Mouse (Mus musculus) intestine, embryonic 16.5 days (tissue): ENCODE results near the gene Calhm6. TPM values are rescaled to one million over a fixed set of nuclear protein-coding genes. Genes with fewer than 3 reads are reported as not detected.

ENCODE experiments used
- ATAC-seq: fragments of 200-750 bp; cut with Nextera tagmentation; 2 replicates; pipeline ENCODE4 v1.8.0; 2017; ENCODE audit warnings: moderate TSS enrichment, moderate library complexity
- H3K27ac ChIP-seq: fragments of 300-500 bp; sonication (generic); 2 replicates; pipeline ENCODE4 v1.5.1; 2014; ENCODE audit warnings: mild to moderate bottlenecking, low read length
- H3K27me3 ChIP-seq: fragments of 300-500 bp; sonication (generic); replicated peaks from 2 replicates; pipeline ENCODE4 v1.6.1; 2014; ENCODE audit warnings: low read length, control low read depth, mixed read lengths; ENCODE audit not compliant: control insufficient read depth, insufficient read depth
- H3K36me3 ChIP-seq: fragments of 300-500 bp; sonication (generic); 2 replicates; pipeline ENCODE4 v1.6.1; 2014; ENCODE audit warnings: low read length, control low read depth; ENCODE audit not compliant: control insufficient read depth, insufficient read depth
- H3K4me1 ChIP-seq: fragments of 300-500 bp; sonication (generic); 2 replicates; pipeline ENCODE4 v1.6.1; 2014; ENCODE audit warnings: low read length, control low read depth, mixed read lengths; ENCODE audit not compliant: control insufficient read depth, insufficient read depth
- H3K4me2 ChIP-seq: fragments of 300-500 bp; sonication (generic); 2 replicates; pipeline ENCODE4 v1.6.1; 2014; ENCODE audit warnings: low read depth, low read length, control low read depth
- H3K4me3 ChIP-seq: fragments of 300-500 bp; sonication (generic); 2 replicates; pipeline ENCODE4 v1.5.1; 2014; ENCODE audit warnings: mild to moderate bottlenecking, low read length
- H3K9ac ChIP-seq: fragments of 300-500 bp; sonication (generic); 2 replicates; pipeline ENCODE4 v1.6.1; 2014; ENCODE audit warnings: low read depth, low read length
- H3K9me3 ChIP-seq: fragments of 300-500 bp; sonication (generic); 2 replicates; pipeline ENCODE4 v1.6.1; 2016; ENCODE audit warnings: low read length, control low read depth; ENCODE audit not compliant: control insufficient read depth
- WGBS: fragments of 180-500 bp; shearing (Covaris S2); extraction: QIAGEN DNeasy Blood & Tissue Kit; methylation state at CpG from one replicate; pipeline ENCODE4 v1.1.7; 2014; 5-methylcytosine and 5-hydroxymethylcytosine counted together
- polyA plus RNA-seq: library from polyadenylated mRNA; unstranded; fragments of >200 nt; fragmentation: Nextera tagmentation; extraction: Ambion mirVana; gene quantifications from 2 replicates; pipeline ENCODE4 v1.2.1, GENCODE M21; 2015

Calhm6 gene
- polyA plus RNA-seq, 1 experiment from 2014 or later = 1.7 TPM

DNA sequence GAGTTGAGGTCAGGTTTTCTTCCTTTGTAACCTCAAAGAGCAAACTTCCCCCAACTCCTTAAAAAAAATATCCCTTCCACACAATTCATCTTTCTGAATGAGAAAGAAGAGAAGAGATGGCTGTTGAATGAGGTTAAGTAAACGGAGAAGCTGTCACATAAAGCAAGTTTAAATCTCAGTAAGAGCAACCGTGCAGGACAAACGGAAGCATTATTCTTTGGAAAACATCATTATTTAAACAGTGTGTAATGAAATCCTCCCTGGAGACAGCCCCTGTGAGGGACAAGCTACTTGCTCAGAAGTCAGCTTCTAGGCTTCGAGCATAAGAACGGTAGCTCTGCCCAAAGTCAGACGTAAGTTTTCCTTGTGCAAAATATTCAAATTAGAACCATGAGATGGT lies 22.7 kb upstream of the Calhm6 start:
- no peak overlapping the region for H3K4me3 ChIP-seq
- no peak for ATAC-seq
- H3K9me3 ChIP-seq = no peaks in the 10 kb centered on the region
- no peaks in the 10 kb centered on the region for H3K4me1 ChIP-seq
- H3K27me3 ChIP-seq = no peaks in the 10 kb centered on the region
- no peak overlapping the region for H3K27ac ChIP-seq
- no peak overlapping the region for H3K4me2 ChIP-seq
- WGBS = 41% methylated on average over 6 of the region's 6 CpGs
- H3K9ac ChIP-seq = no peak overlapping the region
- no peaks in the 10 kb centered on the region for H3K36me3 ChIP-seq

DNA sequence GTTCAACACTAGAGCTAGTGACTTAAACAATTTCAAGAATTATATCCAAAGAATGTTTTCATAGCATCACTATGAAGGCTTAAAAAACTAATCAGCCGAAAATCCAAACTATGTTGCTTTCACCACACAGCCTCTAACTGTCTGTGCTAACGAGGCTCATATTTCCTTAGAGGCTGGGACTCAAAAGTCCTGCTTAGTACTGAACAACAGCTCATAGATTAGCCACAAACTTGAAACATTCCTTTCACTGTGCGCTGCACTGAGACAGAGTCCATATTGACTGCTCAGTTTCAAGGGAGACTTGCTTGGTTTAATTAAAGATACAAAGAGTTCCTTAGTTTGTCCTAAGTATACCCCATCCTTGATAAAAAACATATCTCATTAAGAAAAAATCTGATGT lies 22.0 kb upstream of the Calhm6 start:
- H3K4me3 ChIP-seq = no peak overlapping the region
- WGBS = 74% methylated on average over 3 of the region's 3 CpGs
- ATAC-seq = no peak
- H3K27me3 ChIP-seq = no peaks in the 10 kb centered on the region
- H3K36me3 ChIP-seq = no peaks in the 10 kb centered on the region
- no peaks in the 10 kb centered on the region for H3K4me1 ChIP-seq
- H3K9ac ChIP-seq = no peak overlapping the region
- no peak overlapping the region for H3K27ac ChIP-seq
- no peak overlapping the region for H3K4me2 ChIP-seq
- no peaks in the 10 kb centered on the region for H3K9me3 ChIP-seq

DNA sequence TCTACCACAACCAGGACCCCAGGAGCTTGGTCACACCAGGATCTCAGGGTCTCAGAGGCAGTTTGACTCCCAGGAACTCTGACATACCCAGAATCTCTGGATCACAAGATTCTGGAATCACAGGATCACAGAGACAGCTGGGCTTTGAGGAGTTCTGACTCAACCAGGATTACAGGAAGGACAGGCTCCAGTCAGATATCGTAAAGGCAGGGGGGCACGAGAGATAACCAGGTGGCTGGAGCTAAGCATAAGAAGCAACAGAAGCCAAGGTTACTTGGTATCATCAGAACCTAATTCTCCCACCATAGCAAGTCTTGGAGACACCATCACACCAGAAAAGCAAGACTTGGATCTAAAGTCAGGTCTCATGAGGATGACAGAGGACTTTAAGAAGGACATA lies 13.9 kb upstream of the Calhm6 start:
- 83% methylated on average over 2 of the region's 2 CpGs for WGBS
- Histone ChIP-seq H3K27me3 (no peaks in the 10 kb centered on the region), H3K9me3 (no peaks in the 10 kb centered on the region), H3K9ac (no peak overlapping the region), H3K36me3 (no peaks in the 10 kb centered on the region), H3K4me2 (no peak overlapping the region), H3K4me1 (no peaks in the 10 kb centered on the region), H3K4me3 (no peak overlapping the region), H3K27ac (no peak overlapping the region)
- ATAC-seq = no peak

DNA sequence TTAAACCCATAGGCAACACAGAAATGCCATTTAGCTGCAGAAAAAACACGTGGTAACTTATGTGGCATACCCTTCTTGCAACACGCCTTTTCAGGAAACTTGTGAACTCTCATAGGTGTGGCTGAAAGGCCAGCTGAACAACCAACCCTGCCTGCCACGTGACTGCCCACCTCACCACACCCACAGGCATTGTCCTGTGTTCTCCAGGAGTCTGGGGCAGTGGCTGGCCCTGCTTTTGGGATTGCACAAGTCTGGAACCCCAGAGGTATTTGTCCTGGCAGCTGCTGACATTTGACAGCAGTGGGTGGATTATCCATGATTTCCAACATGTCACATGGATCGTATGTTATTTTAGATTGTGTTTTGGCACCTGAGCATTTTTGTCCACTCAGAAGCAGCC lies 12.0 kb upstream of the Calhm6 start:
- 61% methylated on average over 4 of the region's 4 CpGs for WGBS
- Histone ChIP-seq H3K4me3 (no peak overlapping the region), H3K4me2 (no peak overlapping the region), H3K27me3 (no peaks in the 10 kb centered on the region), H3K27ac (no peak overlapping the region), H3K36me3 (no peaks in the 10 kb centered on the region), H3K9ac (no peak overlapping the region), H3K9me3 (no peaks in the 10 kb centered on the region), H3K4me1 (no peaks in the 10 kb centered on the region)
- ATAC-seq = peak; percentile 33; the same call in 1 of the 2 replicates

DNA sequence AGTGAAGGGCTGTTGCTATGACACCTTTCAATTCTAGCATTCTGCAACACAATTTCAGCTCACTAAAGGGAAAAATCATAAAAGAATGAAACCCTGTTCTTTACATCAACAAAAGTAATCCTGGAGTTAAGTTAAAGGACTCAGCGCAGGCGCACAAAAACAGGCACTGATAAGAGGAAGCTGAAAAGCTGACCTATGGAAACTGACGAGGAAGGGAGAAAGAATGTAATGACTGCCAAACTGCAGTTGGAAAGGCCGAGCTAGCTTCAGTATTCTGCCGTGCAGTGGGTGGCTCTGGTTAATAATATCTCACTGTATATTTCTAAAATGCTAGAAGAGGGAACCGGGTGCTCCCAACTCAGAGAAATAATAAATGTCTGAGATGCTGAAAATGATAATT lies 10.2 kb upstream of the Calhm6 start:
- Histone ChIP-seq H3K36me3 (no peaks in the 10 kb centered on the region), H3K27ac (no peak overlapping the region), H3K4me3 (no peak overlapping the region), H3K27me3 (no peaks in the 10 kb centered on the region), H3K4me1 (no peaks in the 10 kb centered on the region), H3K9me3 (no peaks in the 10 kb centered on the region), H3K4me2 (no peak overlapping the region), H3K9ac (no peak overlapping the region)
- 49% methylated on average over 6 of the region's 6 CpGs for WGBS
- ATAC-seq = no peak

DNA sequence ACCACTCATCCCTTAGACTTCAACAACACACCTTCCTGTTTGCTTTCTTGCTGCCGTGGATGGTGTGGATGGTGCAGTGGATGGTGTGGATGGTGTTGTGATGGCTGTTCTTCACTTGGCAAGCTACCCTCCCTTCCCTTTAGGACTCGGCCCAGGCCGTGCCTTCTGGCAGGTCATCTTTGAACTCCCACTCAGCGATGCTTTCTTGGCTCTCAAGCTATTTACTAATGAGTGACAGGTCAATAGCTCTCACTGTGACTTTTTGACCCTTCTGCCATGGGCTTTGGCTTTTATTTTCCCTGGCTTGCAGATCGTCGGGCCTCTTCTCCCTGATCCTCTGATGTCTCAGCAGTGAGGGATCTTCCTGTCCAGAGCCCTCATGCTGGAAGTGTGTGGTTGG lies 8.6 kb upstream of the Calhm6 start:
- H3K27me3 ChIP-seq = no peaks in the 10 kb centered on the region
- no peak overlapping the region for H3K4me3 ChIP-seq
- H3K27ac ChIP-seq = no peak overlapping the region
- H3K4me1 ChIP-seq = no peaks in the 10 kb centered on the region
- no peak overlapping the region for H3K9ac ChIP-seq
- 26% methylated on average over 6 of the region's 6 CpGs for WGBS
- H3K4me2 ChIP-seq = no peak overlapping the region
- no peaks in the 10 kb centered on the region for H3K36me3 ChIP-seq
- ATAC-seq = no peak
- no peaks in the 10 kb centered on the region for H3K9me3 ChIP-seq

DNA sequence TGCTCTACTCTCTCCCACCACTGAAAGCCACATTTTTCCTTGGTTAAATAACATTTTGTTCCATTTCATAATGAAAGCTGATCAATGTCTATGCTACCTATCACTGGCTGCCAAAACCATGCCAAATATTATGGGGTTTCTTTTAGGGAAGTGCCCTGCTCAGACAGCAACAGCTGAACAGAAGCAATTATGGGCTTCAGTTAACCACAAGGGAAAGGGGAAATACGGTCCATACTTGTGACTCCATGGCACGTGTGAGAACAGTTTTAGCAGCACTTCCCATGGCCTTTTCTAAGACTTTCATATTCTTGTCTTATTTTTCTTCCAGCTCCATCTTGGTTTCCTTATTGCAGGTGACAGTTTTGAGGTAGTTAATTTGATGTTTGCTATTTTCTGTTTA lies 3.6 kb upstream of the Calhm6 start:
- H3K4me2 ChIP-seq = no peak overlapping the region
- no peak overlapping the region for H3K27ac ChIP-seq
- H3K9me3 ChIP-seq = no peaks in the 10 kb centered on the region
- ATAC-seq = no peak
- no peaks in the 10 kb centered on the region; the same call in 1 of the 2 replicates for H3K4me1 ChIP-seq
- WGBS = 72% methylated on average over 2 of the region's 2 CpGs
- H3K4me3 ChIP-seq = no peak overlapping the region
- no peaks in the 10 kb centered on the region for H3K27me3 ChIP-seq
- no peaks in the 10 kb centered on the region for H3K36me3 ChIP-seq
- no peak overlapping the region for H3K9ac ChIP-seq

DNA sequence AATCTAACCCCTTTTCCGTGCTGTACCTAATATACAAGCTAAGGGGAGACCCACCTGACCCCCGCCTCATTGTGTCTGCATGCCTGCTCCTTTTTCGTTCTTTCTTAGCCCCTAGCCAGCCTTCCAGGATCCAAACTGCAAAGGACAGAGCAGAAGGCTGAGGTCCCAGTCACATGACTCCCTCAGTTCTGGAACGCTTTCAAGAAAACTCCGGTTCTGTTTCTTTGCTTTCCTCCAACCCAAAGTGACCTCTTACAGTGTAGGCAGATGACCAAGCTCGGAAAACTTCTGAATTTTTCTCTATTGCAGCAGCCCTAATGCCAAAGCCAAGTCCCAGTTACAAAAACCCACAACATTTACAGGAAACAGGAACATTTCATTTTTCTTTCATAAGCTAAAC lies 607 bp upstream of the Calhm6 start:
- ATAC-seq = no peak
- H3K36me3 ChIP-seq = no peaks in the 10 kb centered on the region
- 71% methylated on average over 6 of the region's 6 CpGs for WGBS
- no peaks in the 10 kb centered on the region; the same call in 1 of the 2 replicates for H3K4me1 ChIP-seq
- H3K27ac ChIP-seq = no peak overlapping the region
- H3K27me3 ChIP-seq = no peaks in the 10 kb centered on the region
- H3K9ac ChIP-seq = no peak overlapping the region
- H3K9me3 ChIP-seq = no peaks in the 10 kb centered on the region
- no peak overlapping the region for H3K4me3 ChIP-seq
- no peak overlapping the region for H3K4me2 ChIP-seq

DNA sequence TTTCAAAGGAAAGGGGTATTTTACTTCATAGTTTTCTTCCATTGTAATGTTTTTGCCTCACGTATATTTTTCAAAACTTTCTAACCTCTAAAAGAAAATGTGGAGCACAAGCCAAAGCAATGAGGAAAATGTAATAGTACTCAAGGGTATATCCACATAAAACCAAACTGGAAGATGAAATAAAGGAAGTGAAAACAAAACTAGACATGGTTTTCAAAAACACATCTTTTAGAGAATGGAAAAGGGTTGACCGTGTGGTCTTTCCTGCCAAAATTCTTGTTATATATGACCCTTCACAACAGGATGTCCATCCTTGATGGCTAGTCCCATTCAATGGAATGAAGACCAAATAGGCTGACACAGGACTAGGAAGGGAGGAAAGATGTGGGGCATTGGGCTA lies 9.4 kb downstream of the Calhm6 start:
- H3K27me3 ChIP-seq = no peaks in the 10 kb centered on the region
- no peak for ATAC-seq
- no peaks in the 10 kb centered on the region for H3K36me3 ChIP-seq
- no peak overlapping the region for H3K4me3 ChIP-seq
- WGBS = 88% methylated on average over 2 of the region's 2 CpGs
- no peaks in the 10 kb centered on the region for H3K9me3 ChIP-seq
- H3K4me1 ChIP-seq = no peaks in the 10 kb centered on the region
- no peak overlapping the region for H3K4me2 ChIP-seq
- no peak overlapping the region for H3K27ac ChIP-seq
- no peak overlapping the region for H3K9ac ChIP-seq

DNA sequence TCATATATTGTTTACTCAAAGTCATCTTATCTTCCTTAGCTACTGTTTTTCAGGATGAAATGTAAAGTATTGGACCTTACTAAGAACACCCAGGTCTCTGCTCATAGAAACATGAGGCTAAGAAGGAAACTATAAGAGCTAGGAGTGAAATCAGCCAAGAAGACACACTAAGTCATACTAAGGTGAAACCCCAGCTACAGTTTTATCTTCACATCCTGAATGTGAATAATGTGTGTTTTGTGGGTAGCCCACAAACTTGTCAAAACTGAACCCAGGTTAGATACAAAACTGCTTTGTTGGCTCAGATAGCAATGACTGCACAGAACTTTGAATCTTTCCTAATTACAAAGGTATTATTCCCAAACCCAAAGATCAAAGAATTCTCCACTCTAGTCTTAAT lies 10.0 kb downstream of the Calhm6 start:
- Histone ChIP-seq H3K27ac (no peak overlapping the region), H3K4me1 (no peaks in the 10 kb centered on the region), H3K27me3 (no peaks in the 10 kb centered on the region), H3K36me3 (no peaks in the 10 kb centered on the region), H3K9me3 (no peaks in the 10 kb centered on the region), H3K4me2 (no peak overlapping the region), H3K9ac (no peak overlapping the region), H3K4me3 (no peak overlapping the region)
- no peak for ATAC-seq
